Mouse (Mus musculus): ENCODE measurements around the gene Acsf3.

GRCm38 (mm10) chr8:122856288-122856687 lies 81.0 kb downstream of the Acsf3 start:
- TF ChIP-seq CTCF (IDR thresholded peaks at IDR 0.05; ENCODE audit: low read depth, low read length) (no peak), POLR2A (IDR thresholded peaks at IDR 0.05; ENCODE audit: extremely low read depth, insufficient read depth, low read length) (no peak)
